Mouse (Mus musculus): ENCODE measurements at regions not wholly inside any gene's neighbourhood (a gene's known extent, or its start where the extent isn't known, plus 50 kb on each side); places are given as distances from the start of the nearest gene placed in this dataset.

DNA sequence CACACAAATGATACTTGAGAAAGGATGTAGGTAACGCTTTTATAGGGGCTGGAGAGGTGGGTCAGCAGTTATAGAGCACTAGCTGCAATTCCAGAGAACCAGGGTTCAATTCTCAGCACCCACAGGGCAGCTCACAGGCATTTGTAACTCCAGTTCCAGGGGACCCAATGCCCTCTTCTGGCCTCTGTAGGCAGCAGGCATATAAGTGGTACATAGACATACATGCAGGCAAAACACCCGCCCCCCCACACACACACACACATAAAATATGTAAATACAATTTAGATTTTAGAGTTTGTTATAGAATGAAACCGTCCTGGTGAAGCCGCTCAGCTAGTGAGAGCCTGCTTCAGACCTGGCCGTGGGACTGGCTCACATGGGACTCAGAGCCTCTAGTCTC lies 55.9 kb upstream of the Rpl36-ps4 start:
- no peak for TF ChIP-seq CTCF (IDR thresholded peaks at IDR 0.05; ENCODE audit: low read depth)
- TF ChIP-seq EP300 (IDR thresholded peaks at IDR 0.05; ENCODE audit: low read depth), result no peak

Data from liver, postnatal 0 days (tissue).